Mouse (Mus musculus) myocyte (in vitro differentiated cells): ENCODE measurements around the gene Mms22l.

Experiments
- CEBPB ChIP-seq: IDR thresholded peaks from 2 replicates; pipeline ENCODE4 v1.6.1; 2011; ENCODE audit warnings: mild to moderate bottlenecking, moderate library complexity; ENCODE audit not compliant: poor library complexity, insufficient read depth, severe bottlenecking
- E2F4 ChIP-seq: IDR thresholded peaks from one replicate; pipeline ENCODE4 v1.6.1; 2011; ENCODE audit warnings: mild to moderate bottlenecking, control low read depth, moderate library complexity; ENCODE audit not compliant: insufficient read depth
- MAX ChIP-seq: IDR thresholded peaks from one replicate; pipeline ENCODE4 v1.6.1; 2011; ENCODE audit warnings: low read depth, mild to moderate bottlenecking, control low read depth
- MYOD1 ChIP-seq, 3 experiments: IDR thresholded peaks; one replicate each; pipeline ENCODE4 v1.6.1; 2011; ENCODE audit warnings: control low read depth in 2 of 3, low read depth in 2 of 3, mild to moderate bottlenecking in 2 of 3, moderate library complexity in 1 of 3; ENCODE audit not compliant: insufficient read length in 2 of 3, control insufficient read depth in 1 of 3
- MYOG ChIP-seq, 3 experiments: IDR thresholded peaks; one replicate each; pipeline ENCODE4 v1.6.1; 2011; ENCODE audit warnings: control low read depth in 2 of 3, low read depth in 2 of 3, mild to moderate bottlenecking in 2 of 3; ENCODE audit not compliant: insufficient read length in 2 of 3, control insufficient read depth in 1 of 3, insufficient read depth in 1 of 3
- POLR2A ChIP-seq: IDR thresholded peaks from one replicate; pipeline ENCODE4 v1.6.1; 2011; ENCODE audit warnings: low read depth, mild to moderate bottlenecking, control low read depth, moderate library complexity; ENCODE audit not compliant: insufficient read length
- SRF ChIP-seq: IDR thresholded peaks from one replicate; pipeline ENCODE4 v1.6.1; 2011; ENCODE audit warnings: low read depth; ENCODE audit not compliant: control insufficient read depth, insufficient read length
- TCF12 ChIP-seq: IDR thresholded peaks from one replicate; pipeline ENCODE4 v1.6.1; 2011; ENCODE audit warnings: mild to moderate bottlenecking, control low read depth; ENCODE audit not compliant: poor library complexity, insufficient read depth, severe bottlenecking
- USF1 ChIP-seq: IDR thresholded peaks from one replicate; pipeline ENCODE4 v1.6.1; 2011; ENCODE audit warnings: low read depth, mild to moderate bottlenecking, control low read depth, moderate library complexity

- TF ChIP-seq MAX (no peak), E2F4 (no peak), POLR2A (no peak), MYOD1 (IDR thresholded peaks at IDR 0.05; ENCODE audit: control insufficient read depth in 1 of 3, insufficient read length in 2 of 3, low read depth in 2 of 3) (no peak), TCF12 (no peak), CEBPB (no peak), MYOG (IDR thresholded peaks at IDR 0.05; ENCODE audit: control insufficient read depth in 1 of 3, insufficient read depth in 1 of 3, insufficient read length in 2 of 3, low read depth in 2 of 3) (no peak), USF1 (no peak), SRF (no peak)
Measured at GRCm38 (mm10) chr4:24620440-24620839, 124.2 kb downstream of the Mms22l start.
